Comparison of ENCODE assay signal across 36 mouse cellular contexts in genomic region chr15:99520306-99520705, GRCm38 (mm10). TPM values are rescaled to one million over a fixed set of nuclear protein-coding genes. Genes with fewer than 3 reads are reported as not detected.
"Had no signal": no experiment of that assay in that cellular context is flagged by ENCODE, and none has a peak within 500 bp of the region (broad histone marks: within the 10 kb centered on the region; RNA-seq: fewer than 3 reads in every experiment).

No protein-coding gene starts in this region.

- DNase-seq: gastrocnemius, postnatal 14 days; gastrocnemius, postnatal 36 days; heart, adult 11 months; heart, postnatal 10 days; heart, postnatal 4 days; kidney, adult 18-20 months; kidney, adult 8-10 months; kidney, postnatal 10 days; kidney, postnatal 25 days; kidney, postnatal 4 days; liver; liver, embryonic 13.5 days; liver, postnatal 0 days had no signal

- H3K4me3 ChIP-seq: heart, embryonic 10.5 days; heart, embryonic 12.5 days; hindbrain, embryonic 10.5 days; hindbrain, embryonic 12.5 days; intestine, embryonic 15.5 days; layer of hippocampus, adult 2 months; left cerebral cortex, adult 2 months; limb, embryonic 10.5 days; limb, embryonic 12.5 days; liver, embryonic 13.5 days; liver, embryonic 15.5 days had no signal

- H3K4me1 ChIP-seq: heart, embryonic 12.5 days; hindbrain, embryonic 12.5 days; intestine, embryonic 15.5 days; limb, embryonic 12.5 days; liver, embryonic 15.5 days had no signal

- H3K27ac ChIP-seq: heart, embryonic 10.5 days; hindbrain, embryonic 10.5 days; hindbrain, embryonic 12.5 days; hindbrain, embryonic 14.5 days; intestine, embryonic 15.5 days; layer of hippocampus, adult 2 months; left cerebral cortex, adult 2 months; limb, embryonic 10.5 days; limb, embryonic 12.5 days; liver, embryonic 13.5 days; liver, embryonic 15.5 days had no signal

- H3K27me3 ChIP-seq: intestine, embryonic 15.5 days had no signal

RNA-seq across cellular contexts. Expression of gene Faim2, which starts 7.7 kb away (rescaled TPM):
- total RNA-seq: heart, postnatal 4 days had no signal
- polyA plus RNA-seq: kidney, embryonic 14.5 days; limb, embryonic 10.5 days; liver, postnatal 0 days had no signal

RNA-seq across cellular contexts. Expression of gene Aqp2, which starts 58.5 kb away (rescaled TPM):
- total RNA-seq: gastrocnemius, adult 8-10 months; gastrocnemius, postnatal 14 days; gastrocnemius, postnatal 36 days; heart, adult 8-10 months; heart, postnatal 10 days; heart, postnatal 25 days; heart, postnatal 4 days; layer of hippocampus, adult 2 months; layer of hippocampus, postnatal 10 days; left cerebral cortex, postnatal 36 days had no signal
- polyA plus RNA-seq: heart, embryonic 12.5 days; heart, embryonic 14.5 days; hindbrain, embryonic 10.5 days; hindbrain, embryonic 12.5 days; hindbrain, embryonic 14.5 days; hindbrain, embryonic 16.5 days; inflammation-experienced regulatory T-cells, adult 6 months; intestine, embryonic 15.5 days; intestine, postnatal 0 days; limb, embryonic 10.5 days; limb, embryonic 12.5 days; limb, embryonic 14.5 days; liver, embryonic 11.5 days; liver, embryonic 13.5 days; liver, embryonic 15.5 days; liver, postnatal 0 days had no signal
